Mouse (Mus musculus) cortical plate, adult 2 months (tissue): ENCODE data around the gene Kif23. TPM values are rescaled to one million over a fixed set of nuclear protein-coding genes. Genes with fewer than 3 reads are reported as not detected.

ENCODE experiments used
- H3K27ac ChIP-seq: fragments of 200-500 bp; 2 replicates; pipeline ENCODE4 v1.5.1; 2012; ENCODE audit warnings: low read length, control low read depth, inconsistent platforms; ENCODE audit not compliant: insufficient read depth
- H3K4me1 ChIP-seq: fragments of 200-500 bp; 2 replicates; pipeline ENCODE4 v1.6.1; 2011; ENCODE audit warnings: low read length; ENCODE audit not compliant: control insufficient read depth, insufficient read depth
- H3K4me3 ChIP-seq: fragments of 200-500 bp; 2 replicates; pipeline ENCODE4 v1.5.1; 2011; ENCODE audit warnings: mild to moderate bottlenecking, low read length, control low read depth; ENCODE audit not compliant: insufficient read depth
- CTCF ChIP-seq: fragments of 200-500 bp; IDR thresholded peaks from 2 replicates; pipeline ENCODE4 v1.5.1; 2011; ENCODE audit warnings: mild to moderate bottlenecking, control low read depth, low read length; ENCODE audit not compliant: insufficient read depth; ENCODE audit errors: extremely low read depth
- POLR2A ChIP-seq: fragments of 200-500 bp; IDR thresholded peaks from 2 replicates; pipeline ENCODE4 v1.6.1; 2011; ENCODE audit warnings: mild to moderate bottlenecking, low read length, control low read depth; ENCODE audit not compliant: insufficient read depth; ENCODE audit errors: extremely low read depth
- polyA plus RNA-seq: library from polyadenylated mRNA; depleted of rRNA; stranded (reverse); fragments of >200 nt; gene quantifications from 2 replicates; pipeline ENCODE4 v1.2.3, GENCODE M21; 2012

Kif23 gene
- polyA plus RNA-seq, 1 experiment: 2.2 TPM

DNA sequence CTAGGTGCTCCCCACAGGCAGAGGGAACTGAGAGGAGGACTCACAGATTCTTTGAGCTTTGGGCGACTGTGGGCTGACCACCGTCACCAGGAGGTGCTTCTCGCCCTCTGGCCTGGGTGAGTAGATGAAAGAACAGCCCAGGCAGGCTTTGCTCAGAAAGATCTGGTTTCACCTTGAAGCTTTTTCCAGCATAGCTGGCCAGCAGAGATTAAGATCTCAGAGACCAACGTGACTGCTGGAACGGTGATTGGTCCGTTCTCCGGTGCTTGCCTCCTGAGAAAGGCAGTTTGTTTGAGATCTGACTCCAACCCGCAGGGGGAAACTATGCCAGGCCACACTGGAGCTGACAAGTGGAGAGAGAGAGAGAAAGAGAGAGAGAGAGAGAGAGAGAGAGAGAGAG lies 51.6 kb downstream of the Kif23 start:
- H3K27ac ChIP-seq: no peak overlapping the region
- TF ChIP-seq CTCF: no peak
- TF ChIP-seq POLR2A: no peak
- no peak overlapping the region for H3K4me3 ChIP-seq
- H3K4me1 ChIP-seq: no peaks in the 10 kb centered on the region

- no peak overlapping the region for H3K4me3 ChIP-seq
- TF ChIP-seq POLR2A (no peak), CTCF (no peak)
- H3K27ac ChIP-seq: no peak overlapping the region
- H3K4me1 ChIP-seq: no peaks in the 10 kb centered on the region
Observed at GRCm38 (mm10) chr9:61889855-61890254, 56.7 kb downstream of the Kif23 start.

- Histone ChIP-seq H3K4me1 (no peaks in the 10 kb centered on the region), H3K4me3 (no peak overlapping the region), H3K27ac (no peak overlapping the region)
- TF ChIP-seq CTCF (no peak), POLR2A (no peak)
Observed at GRCm38 (mm10) chr9:61887661-61888379, 58.8 kb downstream of the Kif23 start.

DNA sequence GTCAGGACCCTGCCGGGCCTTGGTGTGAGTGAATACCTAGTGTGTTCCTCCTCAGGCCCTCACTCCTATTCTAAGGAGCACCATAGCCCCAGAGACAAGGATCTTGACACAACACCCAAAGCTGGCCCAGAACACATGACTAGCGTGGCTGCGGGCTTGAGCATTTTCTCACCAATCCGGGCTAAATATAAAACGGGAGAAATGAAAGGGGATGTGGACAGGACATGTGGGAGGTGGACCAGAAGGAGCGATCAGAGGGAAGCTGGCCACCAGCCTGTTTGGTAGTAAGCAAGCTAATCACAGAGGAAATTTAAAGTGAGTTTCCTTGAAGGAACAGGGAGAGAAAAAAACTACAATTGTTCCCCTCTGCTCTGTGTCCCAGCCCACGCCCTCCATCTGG lies 60.6 kb downstream of the Kif23 start:
- TF ChIP-seq CTCF (no peak), POLR2A (no peak)
- H3K4me3 ChIP-seq: no peak overlapping the region

GRCm38 (mm10) chr9:61884936-61885335 lies 61.6 kb downstream of the Kif23 start:
- H3K27ac ChIP-seq: no peak overlapping the region

More for the DNA sequence above, 60.6 kb downstream of the Kif23 start:
- H3K4me1 ChIP-seq: no peaks in the 10 kb centered on the region
- no peak overlapping the region for H3K27ac ChIP-seq

GRCm38 (mm10) chr9:61884375-61884774 lies 62.2 kb downstream of the Kif23 start:
- no peaks in the 10 kb centered on the region for H3K4me1 ChIP-seq
- TF ChIP-seq POLR2A (no peak), CTCF (no peak)
- H3K27ac ChIP-seq: no peak overlapping the region
- no peak overlapping the region for H3K4me3 ChIP-seq

More at GRCm38 (mm10) chr9:61884936-61885335, 61.6 kb downstream of the Kif23 start:
- H3K4me3 ChIP-seq: no peak overlapping the region
- no peak for TF ChIP-seq POLR2A
- no peaks in the 10 kb centered on the region for H3K4me1 ChIP-seq

GRCm38 (mm10) chr9:61882179-61882578 lies 64.4 kb downstream of the Kif23 start:
- no peak overlapping the region for H3K4me3 ChIP-seq
- TF ChIP-seq CTCF: no peak
- no peak for TF ChIP-seq POLR2A

GRCm38 (mm10) chr9:61878889-61879288 lies 67.7 kb downstream of the Kif23 start:
- Histone ChIP-seq H3K27ac (no peak overlapping the region), H3K4me3 (no peak overlapping the region), H3K4me1 (no peaks in the 10 kb centered on the region)
- TF ChIP-seq POLR2A: no peak
- peak; percentile 63 for TF ChIP-seq CTCF

More at GRCm38 (mm10) chr9:61882179-61882578, 64.4 kb downstream of the Kif23 start:
- H3K27ac ChIP-seq: no peak overlapping the region
- H3K4me1 ChIP-seq: no peaks in the 10 kb centered on the region

GRCm38 (mm10) chr9:61877373-61878112 lies 69.0 kb downstream of the Kif23 start:
- no peak for TF ChIP-seq CTCF
- no peaks in the 10 kb centered on the region for H3K4me1 ChIP-seq
- H3K27ac ChIP-seq: no peak overlapping the region
- H3K4me3 ChIP-seq: no peak overlapping the region

DNA sequence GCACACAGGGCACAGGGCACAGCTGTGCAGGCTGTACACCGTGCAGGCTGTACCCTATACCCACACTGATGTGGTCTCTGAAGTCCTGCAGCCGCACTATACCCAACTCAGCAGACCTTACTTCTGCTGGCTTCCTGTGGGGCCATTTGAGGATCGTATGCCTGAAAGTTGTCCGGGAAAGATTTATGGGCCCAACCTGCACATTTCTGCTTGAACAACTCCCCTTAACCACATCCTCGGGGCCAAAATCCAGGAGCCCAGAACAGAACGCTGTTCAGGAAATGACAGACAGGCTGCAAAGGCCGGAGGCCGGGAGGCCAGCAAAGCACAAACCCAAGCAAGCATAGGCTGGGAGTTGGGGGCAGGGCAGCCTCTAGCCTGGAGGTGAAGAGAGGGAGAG lies 73.2 kb downstream of the Kif23 start:
- H3K27ac ChIP-seq: no peak overlapping the region
- H3K4me1 ChIP-seq: no peaks in the 10 kb centered on the region
- TF ChIP-seq CTCF: no peak
- no peak for TF ChIP-seq POLR2A

More for the DNA sequence above, 73.2 kb downstream of the Kif23 start:
- no peak overlapping the region for H3K4me3 ChIP-seq
